Mouse (Mus musculus): ENCODE measurements around the gene Rtl8b.
"Not testable (repeated sequence)": the region's sequence is repeated elsewhere in the genome, so short reads cannot be mapped to it uniquely, and the experiment has no call there.

GRCm38 (mm10) chrX:53638107-53638506 is 32.1 kb downstream of the Rtl8b start:
- not testable (repeated sequence) for TF ChIP-seq CTCF (IDR thresholded peaks at IDR 0.05; ENCODE audit: borderline replicate concordance, insufficient read depth, low read depth, low read length); POLR2A (IDR thresholded peaks at IDR 0.05; ENCODE audit: borderline replicate concordance, insufficient read depth, low read length)
